ENCODE assay signal across 16 mouse cellular contexts in genomic region chr11:21024521-21024920, GRCm38 (mm10).
A peak's percentile ranks its signal among the peaks of the same experiment; 100 is the strongest.
DNase-seq lines count a peak whose midpoint lies in the region; ATAC-seq and TF ChIP-seq lines count a peak whose summit lies in the region.
"Had no signal": no experiment of that assay in that cellular context is flagged by ENCODE, and none has a peak within 500 bp of the region (broad histone marks: within the 10 kb centered on the region; RNA-seq: fewer than 3 reads in every experiment).

No protein-coding gene starts in this region.

- peak overlapping the region; percentile 51; the same call in 1 of the 2 replicates for H3K27ac ChIP-seq in heart, adult 2 months
- no peak overlapping the region for H3K27ac ChIP-seq in intestine, postnatal 0 days (ENCODE audit: low read depth, low read length)
- H3K27ac ChIP-seq in forebrain, embryonic 11.5 days (ENCODE audit: low read depth, low read length) = no peak overlapping the region
- H3K27ac ChIP-seq in hindbrain, embryonic 14.5 days = no peak overlapping the region
- H3K27ac ChIP-seq: forebrain, embryonic 10.5 days; midbrain, embryonic 15.5 days had no signal

- no peak overlapping the region for H3K4me2 ChIP-seq in intestine, postnatal 0 days (replicated peaks; ENCODE audit: low read depth)
- no peak overlapping the region for H3K4me2 ChIP-seq in forebrain, embryonic 11.5 days (ENCODE audit: low read depth, low read length, severe bottlenecking)
- H3K4me2 ChIP-seq in hindbrain, embryonic 14.5 days (replicated peaks) = no peak overlapping the region
- H3K4me2 ChIP-seq: midbrain, embryonic 15.5 days had no signal

- peaks cover 7% of the 10 kb centered on the region for H3K4me1 ChIP-seq in heart, adult 2 months (ENCODE audit: control insufficient read depth, insufficient read depth, low read length)
- H3K4me1 ChIP-seq in intestine, postnatal 0 days (replicated peaks; ENCODE audit: control insufficient read depth, insufficient read depth, low read length) = 0 out of 2 replicates have a peak, but pooled peaks cover 5% of the 10 kb centered on the region
- no peaks in the 10 kb centered on the region for H3K4me1 ChIP-seq in forebrain, embryonic 11.5 days (replicated peaks; ENCODE audit: control insufficient read depth, insufficient read depth, low read length)
- no peaks in the 10 kb centered on the region for H3K4me1 ChIP-seq in hindbrain, embryonic 14.5 days (replicated peaks; ENCODE audit: control insufficient read depth, insufficient read depth, low read length)
- H3K4me1 ChIP-seq: forebrain, embryonic 10.5 days; midbrain, embryonic 15.5 days had no signal

- TF ChIP-seq EP300 in heart, adult 2 months (IDR thresholded peaks at IDR 0.05; ENCODE audit: insufficient read depth, low read depth, low read length) = 0 out of 2 replicates have a peak, but pooled peaks have one; percentile 32

- no peak for DNase-seq in heart, adult 2 months
- DNase-seq in heart, postnatal 25 days (ENCODE audit: low spot score) = no peak
- DNase-seq in lung, postnatal 25 days (ENCODE audit: low spot score) = peak; percentile 46
- DNase-seq in lung, adult 18-20 months = no peak
- DNase-seq in forebrain, embryonic 11.5 days (ENCODE audit: low spot score) = no peak
- no peak for DNase-seq in hindbrain, embryonic 14.5 days (ENCODE audit: low spot score)
- no peak for DNase-seq in cerebellum, postnatal 10 days
- DNase-seq: B cell, adult 2 months; cerebellum, adult 11-12 months; gastrocnemius, postnatal 36 days; liver; lung, postnatal 4 days had no signal

- intact Hi-C loops in heart, adult 2 months (cut with DNase I) = loop anchor here (5.0 kb wide), 2 partner anchors 68 to 107 kb away; partner anchors contain the start of gene Peli1
- intact Hi-C loops in heart, postnatal 25 days (cut with DNase I) = no loop called here

- TF ChIP-seq POLR2A in heart, adult 2 months (IDR thresholded peaks at IDR 0.05; ENCODE audit: insufficient read depth, low read depth, low read length) = no peak

- ATAC-seq in intestine, postnatal 0 days = peak; percentile 89
- ATAC-seq in forebrain, embryonic 11.5 days (replicated peaks; ENCODE audit: low FRiP score) = no peak
- ATAC-seq in hindbrain, embryonic 14.5 days (ENCODE audit: low FRiP score) = no peak
- ATAC-seq: hindbrain, embryonic 16.5 days; midbrain, embryonic 15.5 days had no signal

- H3K79me2 ChIP-seq in heart, adult 2 months (replicated peaks; ENCODE audit: control insufficient read depth, insufficient read depth, low read length) = no peaks in the 10 kb centered on the region

- H3K4me3 ChIP-seq in heart, adult 2 months = no peak overlapping the region
- H3K4me3 ChIP-seq in intestine, postnatal 0 days (ENCODE audit: low read depth, low read length) = no peak overlapping the region
- no peak overlapping the region for H3K4me3 ChIP-seq in forebrain, embryonic 11.5 days (ENCODE audit: low read depth, low read length)
- no peak overlapping the region for H3K4me3 ChIP-seq in hindbrain, embryonic 14.5 days (replicated peaks; ENCODE audit: low read length)
- H3K4me3 ChIP-seq: forebrain, embryonic 10.5 days; midbrain, embryonic 15.5 days had no signal

- 33% methylated on average over 2 of the region's 2 CpGs for WGBS in heart, adult 2 months
- WGBS in intestine, postnatal 0 days = 8% methylated on average over 2 of the region's 2 CpGs
- 71% methylated on average over 2 of the region's 2 CpGs for WGBS in forebrain, embryonic 11.5 days
- WGBS in hindbrain, embryonic 14.5 days = 61% methylated on average over 2 of the region's 2 CpGs

- no peak overlapping the region for H3K9ac ChIP-seq in heart, adult 2 months (ENCODE audit: low read depth, low read length)
- H3K9ac ChIP-seq in intestine, postnatal 0 days (ENCODE audit: low read depth, low read length) = no peak overlapping the region
- H3K9ac ChIP-seq in forebrain, embryonic 11.5 days (ENCODE audit: low read length) = no peak overlapping the region
- H3K9ac ChIP-seq in hindbrain, embryonic 14.5 days = no peak overlapping the region
- H3K9ac ChIP-seq: midbrain, embryonic 15.5 days had no signal

- peaks cover 5% of the 10 kb centered on the region for H3K36me3 ChIP-seq in heart, adult 2 months (ENCODE audit: control insufficient read depth, insufficient read depth, low read length)
- H3K36me3 ChIP-seq in intestine, postnatal 0 days (ENCODE audit: control insufficient read depth, insufficient read depth) = no peaks in the 10 kb centered on the region
- no peaks in the 10 kb centered on the region for H3K36me3 ChIP-seq in forebrain, embryonic 11.5 days (ENCODE audit: control insufficient read depth, insufficient read depth, low read length)
- no peaks in the 10 kb centered on the region for H3K36me3 ChIP-seq in hindbrain, embryonic 14.5 days (replicated peaks; ENCODE audit: control insufficient read depth, insufficient read depth)
- H3K36me3 ChIP-seq: forebrain, embryonic 10.5 days; midbrain, embryonic 15.5 days had no signal

- H3K9me3 ChIP-seq in intestine, postnatal 0 days (ENCODE audit: control insufficient read depth) = no peaks in the 10 kb centered on the region
- no peaks in the 10 kb centered on the region for H3K9me3 ChIP-seq in forebrain, embryonic 11.5 days (ENCODE audit: control insufficient read depth, low read length)
- no peaks in the 10 kb centered on the region for H3K9me3 ChIP-seq in hindbrain, embryonic 14.5 days (ENCODE audit: control insufficient read depth, low read length)
- H3K9me3 ChIP-seq: midbrain, embryonic 15.5 days had no signal

- TF ChIP-seq CTCF in heart, adult 2 months (IDR thresholded peaks at IDR 0.05) = no peak
- no peak for TF ChIP-seq CTCF in intestine, postnatal 0 days (IDR thresholded peaks at IDR 0.05; ENCODE audit: low read depth)

- H3K27me3 ChIP-seq in heart, adult 2 months (ENCODE audit: control insufficient read depth, insufficient read depth, low read length) = no peaks in the 10 kb centered on the region
- H3K27me3 ChIP-seq in intestine, postnatal 0 days (replicated peaks; ENCODE audit: control insufficient read depth, insufficient read depth, low read length) = no peaks in the 10 kb centered on the region
- no peaks in the 10 kb centered on the region for H3K27me3 ChIP-seq in forebrain, embryonic 11.5 days (ENCODE audit: control insufficient read depth, insufficient read depth, low read length)
- no peaks in the 10 kb centered on the region for H3K27me3 ChIP-seq in hindbrain, embryonic 14.5 days (ENCODE audit: control insufficient read depth, insufficient read depth, low read length)
- H3K27me3 ChIP-seq: midbrain, embryonic 15.5 days had no signal
